Mouse (Mus musculus) MEL (cell line): ENCODE results near the gene Shisa6. TPM values are rescaled to one million over a fixed set of nuclear protein-coding genes. Genes with fewer than 3 reads are reported as not detected.

Experiments
- DNase-seq: peaks from one replicate; pipeline ENCODE4 v3.0.0; 2011; ENCODE audit warnings: low read depth, low spot score
- H3K27ac ChIP-seq: 2 replicates; pipeline ENCODE4 v1.5.1; 2012; ENCODE audit warnings: low read depth, mild to moderate bottlenecking, control low read depth, low read length, moderate library complexity; ENCODE audit not compliant: control insufficient read depth
- H3K27me3 ChIP-seq, 2 experiments: fragments of 150-350 bp in 1 of 2; sonication (generic) in 1 of 2; 2 replicates each; pipeline ENCODE4 v1.6.1; 2012; ENCODE audit warnings: low read length in 2 of 2, mild to moderate bottlenecking in 2 of 2, improper control_type of control experiment in 1 of 2, moderate library complexity in 1 of 2; ENCODE audit not compliant: insufficient read depth in 2 of 2, control insufficient read depth in 1 of 2
- H3K36me3 ChIP-seq, 2 experiments: 2 replicates each; pipeline ENCODE4 v1.6.1; 2012 to 2014; ENCODE audit warnings: low read length in 2 of 2, improper control_type of control experiment in 1 of 2, inconsistent platforms in 1 of 2, mild to moderate bottlenecking in 1 of 2; ENCODE audit not compliant: insufficient read depth in 2 of 2, control insufficient read depth in 1 of 2
- H3K4me1 ChIP-seq, 2 experiments: fragments of 150-350 bp in 1 of 2; sonication (generic) in 1 of 2; 2 replicates each; pipeline ENCODE4 v1.6.1; 2012; ENCODE audit warnings: low read length in 2 of 2, improper control_type of control experiment in 1 of 2, mild to moderate bottlenecking in 1 of 2; ENCODE audit not compliant: insufficient read depth in 2 of 2, control insufficient read depth in 1 of 2
- H3K4me3 ChIP-seq, 2 experiments: fragments of 150-350 bp in 1 of 2; sonication (generic) in 1 of 2; 2 replicates each; pipeline ENCODE4 v1.5.1; 2012; ENCODE audit warnings: low read depth in 2 of 2, low read length in 2 of 2, mild to moderate bottlenecking in 2 of 2, moderate library complexity in 2 of 2, control low read depth in 1 of 2, improper control_type of control experiment in 1 of 2; ENCODE audit not compliant: control insufficient read depth in 1 of 2, insufficient read depth in 1 of 2
- H3K79me2 ChIP-seq: 2 replicates; pipeline ENCODE4 v1.6.1; 2012; ENCODE audit warnings: mild to moderate bottlenecking, low read length, moderate library complexity; ENCODE audit not compliant: control insufficient read depth, poor library complexity, insufficient read depth
- H3K9ac ChIP-seq: 2 replicates; pipeline ENCODE4 v1.6.1; 2012; ENCODE audit warnings: low read depth, mild to moderate bottlenecking, control low read depth, low read length, moderate library complexity; ENCODE audit not compliant: control insufficient read depth, poor library complexity, severe bottlenecking
- H3K9me3 ChIP-seq: fragments of 150-350 bp; sonication (generic); replicated peaks from 2 replicates; pipeline ENCODE4 v1.6.1; 2012; ENCODE audit warnings: mild to moderate bottlenecking, low read length, improper control_type of control experiment, moderate library complexity; ENCODE audit not compliant: insufficient read depth
- CHD1 ChIP-seq: IDR thresholded peaks from 2 replicates; pipeline ENCODE4 v1.6.1; 2012; ENCODE audit warnings: low read depth, mild to moderate bottlenecking, inconsistent platforms, low read length, improper control_type of control experiment
- E2F4 ChIP-seq: IDR thresholded peaks from 2 replicates; pipeline ENCODE4 v1.6.1; 2011; ENCODE audit warnings: low read depth, low read length, improper control_type of control experiment, borderline replicate concordance
- GATA1 ChIP-seq: IDR thresholded peaks from 2 replicates; pipeline ENCODE4 v1.6.1; 2011; ENCODE audit warnings: low read depth, low read length, improper control_type of control experiment
- HCFC1 ChIP-seq: IDR thresholded peaks from 2 replicates; pipeline ENCODE4 v1.6.1; 2012; ENCODE audit warnings: low read depth, mild to moderate bottlenecking, inconsistent platforms, low read length, improper control_type of control experiment, moderate library complexity
- MAFK ChIP-seq: IDR thresholded peaks from 2 replicates; pipeline ENCODE4 v1.6.1; 2011; ENCODE audit warnings: low read depth, mild to moderate bottlenecking, low read length, improper control_type of control experiment, borderline replicate concordance
- MAX ChIP-seq: IDR thresholded peaks from 2 replicates; pipeline ENCODE4 v1.6.1; 2011; ENCODE audit warnings: low read length, improper control_type of control experiment
- MAZ ChIP-seq: IDR thresholded peaks from 2 replicates; pipeline ENCODE4 v1.6.1; 2012; ENCODE audit warnings: low read depth, mild to moderate bottlenecking, inconsistent platforms, low read length, improper control_type of control experiment
- NRF1 ChIP-seq: IDR thresholded peaks from 2 replicates; pipeline ENCODE4 v1.6.1; 2014; ENCODE audit warnings: low read depth, mild to moderate bottlenecking, inconsistent platforms, low read length, improper control_type of control experiment, moderate library complexity; ENCODE audit not compliant: poor library complexity, insufficient read depth, severe bottlenecking
- POLR2A ChIP-seq, 2 experiments: IDR thresholded peaks; 2 replicates each; pipeline ENCODE4 v1.6.1; 2011 to 2012; ENCODE audit warnings: low read length in 2 of 2, mild to moderate bottlenecking in 2 of 2, control low read depth in 1 of 2, improper control_type of control experiment in 1 of 2, low read depth in 1 of 2, moderate library complexity in 1 of 2; ENCODE audit not compliant: control insufficient read depth in 1 of 2, insufficient read depth in 1 of 2, poor library complexity in 1 of 2
- POLR2AphosphoS2 ChIP-seq: IDR thresholded peaks from 2 replicates; pipeline ENCODE4 v1.6.1; 2011; ENCODE audit warnings: low read length, improper control_type of control experiment
- TAL1 ChIP-seq: IDR thresholded peaks from 2 replicates; pipeline ENCODE4 v1.6.1; 2012; ENCODE audit warnings: mild to moderate bottlenecking, inconsistent platforms, low read length, moderate library complexity, mixed read lengths
- TBP ChIP-seq: IDR thresholded peaks from 2 replicates; pipeline ENCODE4 v1.8.0; 2011; ENCODE audit warnings: low read depth, low read length, improper control_type of control experiment
- UBTF ChIP-seq: IDR thresholded peaks from 2 replicates; pipeline ENCODE4 v1.6.1; 2012; ENCODE audit warnings: low read depth, mild to moderate bottlenecking, inconsistent platforms, low read length, improper control_type of control experiment, moderate library complexity, borderline replicate concordance; ENCODE audit not compliant: insufficient read depth
- USF1 ChIP-seq: IDR thresholded peaks from 2 replicates; pipeline ENCODE4 v1.6.1; 2014; ENCODE audit warnings: low read depth, mild to moderate bottlenecking, inconsistent platforms, low read length, improper control_type of control experiment, moderate library complexity
- ZC3H11A ChIP-seq: IDR thresholded peaks from 2 replicates; pipeline ENCODE4 v1.6.1; 2012; ENCODE audit warnings: low read depth, mild to moderate bottlenecking, inconsistent platforms, low read length, improper control_type of control experiment
- ZKSCAN1 ChIP-seq: IDR thresholded peaks from 2 replicates; pipeline ENCODE4 v1.6.1; 2012; ENCODE audit warnings: low read depth, mild to moderate bottlenecking, inconsistent platforms, low read length, improper control_type of control experiment, moderate library complexity
- ZMIZ1 ChIP-seq: IDR thresholded peaks from 2 replicates; pipeline ENCODE4 v1.6.1; 2012; ENCODE audit warnings: low read depth, mild to moderate bottlenecking, inconsistent platforms, low read length, improper control_type of control experiment, moderate library complexity
- ZNF384 ChIP-seq: IDR thresholded peaks from 2 replicates; pipeline ENCODE4 v1.6.1; 2012; ENCODE audit warnings: low read depth, mild to moderate bottlenecking, inconsistent platforms, low read length, improper control_type of control experiment
- polyA plus RNA-seq, 2 experiments: library from polyadenylated mRNA; stranded (reverse) in 1 of 2; unstranded in 1 of 2; fragments of >175 nt in 1 of 2; fragments of >200 nt in 1 of 2; gene quantifications; 2 replicates each; pipeline versions ENCODE4 v1.2.1 to v1.2.4; 2012; ENCODE audit warnings: low replicate concordance in 2 of 2, low read depth in 1 of 2; ENCODE audit not compliant: insufficient read length in 2 of 2, insufficient read depth in 1 of 2, missing spikeins in 1 of 2
- total RNA-seq: library from RNA; depleted of rRNA; stranded (reverse); fragments of 300-350 nt; gene quantifications from 2 replicates; pipeline ENCODE4 v1.2.3, GENCODE M21; 2012

Shisa6 gene
- total and polyA plus RNA-seq, 3 experiments, result not detected

GRCm38 (mm10) chr11:66260205-66260604 lies 265.6 kb downstream of the Shisa6 start:
- Histone ChIP-seq H3K27ac (no peak overlapping the region), H3K4me3 (no peak overlapping the region), H3K4me1 (no peaks in the 10 kb centered on the region), H3K9ac (no peak overlapping the region), H3K36me3 (no peaks in the 10 kb centered on the region), H3K9me3 (no peaks in the 10 kb centered on the region), H3K79me2 (no peaks in the 10 kb centered on the region)
- no peak for TF ChIP-seq GATA1
- no peak for TF ChIP-seq MAX
- no peak for TF ChIP-seq TBP
- no peak for TF ChIP-seq ZMIZ1
- TF ChIP-seq, all 39 proteins: peak for 0
- no peak for DNase-seq
- no peaks in the 10 kb centered on the region for H3K27me3 ChIP-seq

GRCm38 (mm10) chr11:66258851-66259250 lies 266.9 kb downstream of the Shisa6 start:
- H3K27me3 ChIP-seq, result no peaks in the 10 kb centered on the region
- no peak overlapping the region for H3K4me3 ChIP-seq
- peak; percentile 57 for DNase-seq
- H3K79me2 ChIP-seq, result no peaks in the 10 kb centered on the region
- H3K9ac ChIP-seq, result no peak overlapping the region
- no peaks in the 10 kb centered on the region for H3K9me3 ChIP-seq
- TF ChIP-seq POLR2AphosphoS2 (no peak), MAZ (no peak), UBTF (no peak), POLR2A (IDR thresholded peaks at IDR 0.05; ENCODE audit: control insufficient read depth in 1 of 2, insufficient read depth in 1 of 2, low read depth in 1 of 2, low read length in 2 of 2, poor library complexity in 1 of 2) (no peak), ZC3H11A (no peak), CHD1 (no peak), TAL1 (no peak), HCFC1 (no peak), NRF1 (no peak), ZNF384 (no peak), TBP (no peak), E2F4 (no peak), ZKSCAN1 (no peak), USF1 (no peak), MAFK (no peak)
- TF ChIP-seq, all 39 proteins: peak for 0
- Histone ChIP-seq H3K27ac (no peak overlapping the region), H3K4me1 (no peaks in the 10 kb centered on the region), H3K36me3 (no peaks in the 10 kb centered on the region)
